Mouse (Mus musculus): ENCODE data around the gene Slc44a4. TPM values are rescaled to one million over a fixed set of nuclear protein-coding genes. Genes with fewer than 3 reads are reported as not detected.
A peak's percentile ranks its signal among the peaks of the same experiment; 100 is the strongest.

Slc44a4 gene
- total RNA-seq (2015; ENCODE audit: low replicate concordance) (not detected in 2 replicates), total RNA-seq (2017; ENCODE audit: low replicate concordance) (not detected in 2 replicates)

DNA sequence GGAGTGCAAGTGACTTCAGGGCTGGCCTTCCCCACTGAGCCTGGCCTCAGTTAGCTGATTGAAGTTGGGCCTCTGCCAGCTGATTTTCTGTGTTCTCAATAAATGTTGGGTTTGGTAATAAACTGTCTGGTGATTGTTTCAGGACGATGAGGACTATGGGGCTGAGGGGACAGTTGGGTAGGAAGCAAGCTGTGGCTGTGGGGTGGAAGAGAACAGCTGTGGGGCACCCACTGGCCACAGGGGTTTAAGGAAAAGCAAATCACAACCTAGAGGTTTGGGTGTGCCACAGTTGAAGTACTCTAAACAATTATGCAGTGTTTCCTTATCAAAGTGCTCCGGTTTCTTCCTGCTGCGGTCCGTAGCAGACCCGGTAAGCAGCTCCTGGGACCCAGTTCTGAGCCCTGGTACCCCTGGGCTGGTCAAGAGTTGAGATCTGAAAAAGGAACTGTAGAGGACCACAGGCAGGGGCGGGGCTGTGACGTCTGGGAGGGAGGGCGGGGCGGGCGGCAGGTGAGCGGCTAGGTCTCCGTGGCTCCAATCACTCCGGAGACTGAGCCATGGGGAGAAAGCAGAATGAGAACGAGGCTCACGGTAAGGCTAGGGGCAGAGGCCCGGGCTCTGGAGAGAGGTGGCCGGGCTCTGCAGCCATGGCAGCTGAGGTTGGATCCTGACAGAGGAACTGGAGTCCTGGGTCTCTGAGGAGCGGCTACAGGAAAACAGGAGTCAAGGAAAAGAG, at the start of gene Slc44a4:
Gene Slc44a4 (plus strand): TSS at position 537 of the 736 bp plus-strand sequence.
- no peak for ATAC-seq (replicated peaks; ENCODE audit: low FRiP score, poor library complexity, severe bottlenecking)

DNA sequence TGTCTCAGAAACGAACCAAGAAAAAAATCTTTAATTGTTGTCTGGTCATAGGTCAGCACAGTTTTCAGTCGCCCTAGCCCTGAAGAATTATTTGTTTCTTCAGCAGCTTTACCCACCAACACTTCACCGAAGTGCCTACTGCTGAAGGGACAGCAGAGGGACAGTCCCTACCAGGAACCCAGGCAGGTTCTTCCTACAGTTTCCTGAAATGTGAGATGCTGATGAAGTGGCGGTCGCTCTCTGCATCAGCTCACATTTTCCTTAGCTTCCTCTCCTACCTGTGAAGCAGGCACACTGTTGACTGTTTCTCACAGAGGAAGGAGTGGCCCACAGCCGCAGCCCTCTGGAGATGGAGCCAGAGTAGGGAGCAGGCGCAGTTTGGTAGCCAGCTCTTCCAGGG, 48.3 kb upstream of the Slc44a4 start:
- no peak for ATAC-seq (replicated peaks; ENCODE audit: low FRiP score, poor library complexity, severe bottlenecking)

DNA sequence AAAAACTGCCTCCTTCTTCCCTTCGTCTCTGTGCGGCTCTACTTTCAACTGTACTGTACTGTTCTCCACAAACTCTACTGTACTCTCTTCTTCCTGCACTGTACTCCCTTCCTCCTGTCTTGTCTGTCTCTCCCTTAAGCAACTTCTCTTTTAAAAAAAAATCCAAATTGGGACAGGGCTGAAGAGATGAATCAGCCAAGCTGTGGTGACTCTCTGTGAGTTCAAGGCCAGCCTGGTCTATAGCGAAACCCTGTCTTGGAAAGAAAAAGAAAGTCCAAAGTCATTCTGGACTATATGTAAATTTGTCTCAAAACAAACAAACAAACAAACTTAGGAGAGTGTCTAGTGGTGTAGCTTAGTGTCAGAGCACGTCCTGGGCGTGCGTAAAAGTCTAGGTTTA, 39.9 kb upstream of the Slc44a4 start:
- ATAC-seq (replicated peaks; ENCODE audit: low FRiP score, poor library complexity, severe bottlenecking): no peak

DNA sequence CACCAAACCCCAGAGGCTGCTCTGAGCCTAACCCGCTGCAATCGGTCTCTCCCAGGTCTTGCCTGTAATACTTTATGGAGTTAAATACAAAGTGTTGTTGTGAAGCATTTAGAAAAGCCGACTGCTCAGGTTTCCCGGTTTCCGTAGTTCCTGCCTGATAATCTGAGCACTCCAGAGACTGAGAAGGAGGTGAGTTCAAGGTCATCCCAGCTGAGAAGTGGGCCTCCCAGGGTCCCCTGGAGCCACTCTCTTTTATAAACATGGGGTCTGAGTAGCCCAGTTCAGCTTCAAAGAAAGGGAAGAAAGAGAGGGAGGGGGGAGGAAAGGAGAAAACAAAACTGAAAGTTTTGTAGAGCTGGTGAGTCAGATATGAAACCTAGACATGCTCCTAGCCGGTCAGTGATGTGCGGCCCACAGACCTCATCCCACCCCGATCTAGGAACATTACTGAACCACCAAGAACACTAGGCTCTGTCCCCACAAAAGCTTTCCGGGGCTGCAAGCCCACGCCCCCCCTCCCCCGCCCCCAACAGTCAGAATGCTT, 34.9 kb upstream of the Slc44a4 start, which contains the start of gene Zbtb12:
Gene Zbtb12 (plus strand): TSS at position 148 of the 544 bp plus-strand sequence.
- ATAC-seq (replicated peaks; ENCODE audit: low FRiP score, poor library complexity, severe bottlenecking): no peak

DNA sequence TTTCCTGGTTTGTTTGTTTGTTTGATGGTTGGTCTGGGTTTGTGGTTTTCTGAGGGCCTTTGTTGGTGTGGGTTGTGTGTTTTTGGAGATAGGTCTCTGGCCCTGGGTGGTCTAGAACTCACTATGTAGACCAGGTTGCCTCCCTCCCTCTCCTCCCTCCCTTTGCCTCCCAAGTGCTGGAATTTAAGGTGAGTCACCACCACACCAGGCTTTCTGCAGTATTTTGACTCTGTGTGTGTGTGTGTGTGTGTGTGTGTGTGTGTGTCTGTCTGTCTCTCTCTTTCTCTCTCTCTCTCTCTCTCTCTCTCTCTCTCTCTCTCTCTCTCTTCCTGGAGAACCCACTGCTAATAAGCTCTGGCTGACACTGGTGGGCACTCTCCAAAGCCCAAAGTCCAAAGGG, 33.1 kb upstream of the Slc44a4 start:
- ATAC-seq (replicated peaks; ENCODE audit: low FRiP score, poor library complexity, severe bottlenecking): no peak

DNA sequence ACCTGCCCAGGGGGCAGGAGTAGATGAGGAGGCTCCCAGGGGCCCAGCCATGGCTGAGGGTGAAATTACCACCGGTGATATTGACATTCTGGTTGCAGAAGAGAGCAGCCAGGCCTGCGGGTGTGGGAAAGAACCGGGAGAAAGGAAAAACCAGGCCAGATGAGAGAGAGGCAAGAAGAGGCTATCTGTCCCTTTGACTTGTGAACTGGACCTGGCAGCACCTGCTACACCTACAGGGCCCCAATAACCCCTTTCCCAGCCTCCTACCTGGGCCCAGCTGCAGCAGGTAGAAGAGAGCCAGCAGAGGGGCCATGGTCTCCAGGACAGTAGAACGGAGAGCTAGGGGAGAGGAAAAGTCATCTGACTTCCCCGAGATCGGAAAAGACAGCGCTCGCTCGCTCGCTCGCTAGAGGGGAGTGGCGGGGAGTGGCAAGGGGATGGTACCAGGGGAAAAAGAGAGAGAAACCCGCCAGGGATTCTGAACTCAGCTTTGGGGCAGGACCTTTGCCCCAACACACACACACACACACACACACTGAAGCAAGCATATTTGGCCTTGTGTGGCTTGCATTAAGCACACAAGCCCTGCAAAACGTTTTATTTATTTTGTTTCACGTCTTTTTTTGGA, 32.5 kb upstream of the Slc44a4 start, which contains the start of gene Gm20547:
Gene Gm20547 (minus strand): TSS at position 360 of the 628 bp plus-strand sequence.
- ATAC-seq (replicated peaks; ENCODE audit: low FRiP score, poor library complexity, severe bottlenecking): no peak

DNA sequence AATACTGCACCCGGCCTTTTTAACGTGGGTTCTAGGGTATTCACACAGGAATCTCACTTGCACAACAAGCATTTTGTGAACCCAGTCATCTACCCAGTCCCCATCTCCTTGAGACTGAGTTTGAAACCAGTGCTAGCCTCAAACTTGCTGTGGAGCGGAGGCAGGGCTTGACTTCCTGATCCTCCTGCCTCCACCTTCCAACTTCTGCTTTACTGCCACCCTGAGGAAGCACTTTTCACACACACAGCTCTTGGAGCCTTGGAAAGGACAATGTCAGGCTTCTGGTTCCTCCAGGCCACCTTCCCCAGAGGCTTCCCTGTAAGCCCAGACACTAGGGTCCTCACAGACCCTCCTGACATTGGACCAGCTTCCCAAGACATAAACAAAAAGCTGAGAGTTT, 30.9 kb upstream of the Slc44a4 start:
- ATAC-seq (replicated peaks; ENCODE audit: low FRiP score, poor library complexity, severe bottlenecking): no peak

DNA sequence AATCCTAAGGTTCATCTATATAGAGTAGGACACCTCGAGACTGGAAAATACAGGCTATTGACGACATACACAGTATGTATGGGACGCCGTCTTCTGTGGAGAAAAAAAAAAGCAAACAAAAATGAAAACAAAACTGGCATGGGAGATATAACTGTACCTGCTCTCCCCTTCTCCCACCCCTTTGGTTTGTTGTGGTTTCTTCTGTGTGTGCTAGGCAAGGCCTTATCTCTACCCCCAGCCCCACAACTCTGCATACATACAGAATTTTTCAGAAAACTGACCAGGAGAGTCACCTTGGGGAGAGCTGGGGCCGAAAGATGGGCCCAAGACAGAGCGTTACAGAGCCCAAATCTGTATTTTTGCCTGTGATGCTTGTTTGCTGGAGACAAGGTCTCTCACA, 29.6 kb upstream of the Slc44a4 start:
- no peak for ATAC-seq (replicated peaks; ENCODE audit: low FRiP score, poor library complexity, severe bottlenecking)

DNA sequence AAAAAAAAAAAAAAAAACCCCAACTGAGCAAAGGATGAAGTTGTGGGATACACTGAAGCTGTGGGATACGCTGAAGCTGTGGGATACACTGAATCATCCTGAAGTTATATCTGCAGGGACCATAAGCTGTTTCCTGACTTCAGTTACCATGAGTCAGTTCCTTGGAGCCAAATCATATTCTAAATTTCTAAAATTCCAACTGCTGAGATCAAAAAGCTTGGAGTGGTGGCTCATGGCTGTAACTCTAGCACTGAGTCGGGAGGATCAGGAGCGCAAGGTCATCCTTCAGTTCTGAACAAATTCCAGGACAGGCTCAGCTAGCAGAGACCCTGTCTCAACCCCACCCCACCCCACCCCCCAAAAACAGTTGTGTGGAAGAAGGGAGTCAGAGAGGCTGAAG, 28.7 kb upstream of the Slc44a4 start:
- ATAC-seq (replicated peaks; ENCODE audit: low FRiP score, poor library complexity, severe bottlenecking): no peak

DNA sequence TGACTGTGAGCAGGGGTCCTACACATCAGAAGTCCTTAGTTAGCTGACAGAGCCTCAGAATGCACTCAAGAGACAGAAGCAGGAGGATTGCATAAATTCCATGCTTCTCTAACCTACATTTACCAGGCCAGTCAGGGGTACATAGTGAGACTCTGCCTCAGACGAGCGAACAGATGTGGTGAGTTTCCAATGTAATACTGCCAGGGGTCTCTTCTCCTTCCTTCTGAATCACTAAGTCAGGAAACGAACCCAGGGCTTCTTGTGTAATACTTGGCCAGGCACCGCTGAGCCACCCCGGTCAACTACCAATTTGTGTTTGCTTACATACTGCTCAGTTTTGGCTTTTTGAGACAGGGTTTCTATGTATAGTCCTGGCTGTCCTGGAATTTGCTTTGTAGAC, 26.3 kb upstream of the Slc44a4 start:
- no peak for ATAC-seq (replicated peaks; ENCODE audit: low FRiP score, poor library complexity, severe bottlenecking)

DNA sequence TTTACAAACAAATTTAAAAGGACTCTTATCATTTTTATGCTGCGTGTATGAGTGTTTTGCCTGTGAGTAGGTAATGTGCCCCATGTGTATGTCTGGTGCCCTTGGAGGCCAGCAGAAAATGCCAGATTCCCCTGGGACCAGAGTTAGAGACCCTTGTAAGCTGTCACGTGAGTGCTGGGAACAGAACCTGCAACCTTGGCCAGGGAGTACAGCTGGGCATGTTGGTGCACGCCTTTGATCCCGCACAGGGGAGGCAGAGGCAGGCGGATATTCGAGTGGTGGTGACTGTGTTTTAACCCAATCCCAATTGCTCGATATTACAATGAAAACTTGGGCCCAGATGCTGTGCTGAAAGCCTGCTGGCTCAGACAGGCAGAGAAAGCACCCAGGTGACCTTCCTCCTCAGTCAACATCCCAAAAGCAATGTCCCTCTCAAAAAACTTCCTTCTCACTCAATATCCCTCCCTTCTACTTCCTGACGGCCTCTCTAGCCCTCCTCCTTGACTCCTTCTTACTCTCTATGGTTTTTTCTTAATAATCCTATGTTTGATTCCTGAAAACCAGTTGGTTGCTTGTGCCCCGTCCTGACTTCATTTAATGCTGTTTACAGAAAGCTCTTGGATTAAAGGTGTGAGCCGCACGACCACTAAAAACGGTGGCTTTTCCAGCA, 24.1 kb upstream of the Slc44a4 start:
- no peak for ATAC-seq (replicated peaks; ENCODE audit: low FRiP score, poor library complexity, severe bottlenecking)

DNA sequence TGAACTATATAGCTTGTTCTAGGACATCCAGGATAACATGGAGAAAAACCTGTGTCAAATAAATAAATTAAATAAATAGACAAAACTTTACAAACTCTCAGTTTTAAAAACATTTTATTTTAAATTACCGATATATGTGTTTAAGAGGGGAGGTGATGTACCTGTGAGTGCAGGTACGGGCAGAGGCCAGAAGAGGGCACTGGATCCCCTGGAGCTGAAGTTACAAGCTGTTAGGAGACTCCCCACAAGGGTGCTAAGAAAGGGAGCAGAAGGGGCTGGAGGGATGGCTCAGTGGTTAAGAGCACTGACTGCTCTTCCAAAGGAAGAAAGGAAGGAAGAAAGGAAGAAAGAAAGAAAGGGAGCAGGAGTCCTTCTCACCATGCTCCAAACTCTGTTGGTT, 22.9 kb upstream of the Slc44a4 start:
- no peak for ATAC-seq (replicated peaks; ENCODE audit: low FRiP score, poor library complexity, severe bottlenecking)

DNA sequence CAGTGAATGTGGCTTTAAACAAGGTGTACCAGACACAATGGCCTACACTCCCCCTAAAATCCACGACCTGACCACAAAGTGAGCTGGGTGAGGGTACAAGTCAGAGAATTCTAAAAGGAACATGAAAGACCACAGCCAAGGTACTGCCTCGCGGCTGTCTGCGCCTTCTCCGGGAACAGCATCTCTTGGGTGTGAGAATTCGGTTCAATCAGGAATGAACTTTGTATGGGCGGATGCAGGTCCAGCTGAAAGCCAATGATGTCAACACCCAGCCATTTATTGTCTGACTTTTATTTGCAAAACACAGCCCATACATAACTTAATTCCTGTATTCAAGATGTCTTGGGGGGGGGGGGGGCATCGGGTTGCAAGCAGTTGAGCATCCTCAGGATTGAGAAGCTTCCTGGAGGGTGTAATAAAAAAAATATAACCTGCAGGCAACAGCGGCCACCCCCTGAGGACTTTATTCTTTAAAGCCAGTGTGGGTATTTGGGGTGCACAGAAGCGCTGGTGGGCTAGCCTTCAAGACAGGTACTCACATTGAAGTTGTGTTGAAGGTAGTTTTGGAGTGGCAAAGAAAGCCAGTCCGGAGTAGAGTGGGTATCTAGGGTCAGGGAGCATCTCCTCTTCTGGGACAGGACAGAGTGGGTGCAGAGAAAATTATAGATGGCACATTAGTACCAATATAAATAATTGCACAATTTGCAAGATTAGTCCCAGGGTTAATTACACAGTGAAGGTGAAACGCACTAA, 21.0 kb upstream of the Slc44a4 start:
- ATAC-seq (replicated peaks; ENCODE audit: low FRiP score, poor library complexity, severe bottlenecking): no peak

DNA sequence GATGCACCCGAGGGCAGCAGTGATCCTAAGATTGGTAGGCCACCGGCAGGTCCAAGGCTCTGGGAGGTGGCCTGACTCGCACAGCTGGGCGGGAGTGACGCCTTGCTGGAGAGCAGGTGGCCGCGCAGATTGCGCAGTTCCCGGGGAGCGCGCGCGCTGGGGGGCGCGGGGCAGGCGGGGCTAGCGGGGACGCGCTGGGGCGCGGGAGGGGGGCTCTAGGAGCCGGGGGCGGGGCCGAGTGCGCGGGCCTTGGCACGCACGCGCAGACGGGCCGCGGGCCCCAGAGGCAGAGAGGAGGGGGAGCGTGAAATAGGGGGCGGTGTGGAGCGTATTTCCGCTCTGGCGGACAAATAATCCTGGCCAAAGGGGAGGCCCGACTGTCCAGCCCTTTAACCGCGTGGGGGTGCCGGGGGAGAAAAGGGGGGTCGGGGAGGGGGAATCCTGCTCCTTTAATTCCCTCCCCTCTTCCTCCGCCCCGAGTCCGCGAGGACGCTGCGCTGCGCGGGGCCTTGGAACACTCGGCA, 20.1 kb upstream of the Slc44a4 start:
- ATAC-seq (replicated peaks; ENCODE audit: low FRiP score, poor library complexity, severe bottlenecking): peak; percentile 63

DNA sequence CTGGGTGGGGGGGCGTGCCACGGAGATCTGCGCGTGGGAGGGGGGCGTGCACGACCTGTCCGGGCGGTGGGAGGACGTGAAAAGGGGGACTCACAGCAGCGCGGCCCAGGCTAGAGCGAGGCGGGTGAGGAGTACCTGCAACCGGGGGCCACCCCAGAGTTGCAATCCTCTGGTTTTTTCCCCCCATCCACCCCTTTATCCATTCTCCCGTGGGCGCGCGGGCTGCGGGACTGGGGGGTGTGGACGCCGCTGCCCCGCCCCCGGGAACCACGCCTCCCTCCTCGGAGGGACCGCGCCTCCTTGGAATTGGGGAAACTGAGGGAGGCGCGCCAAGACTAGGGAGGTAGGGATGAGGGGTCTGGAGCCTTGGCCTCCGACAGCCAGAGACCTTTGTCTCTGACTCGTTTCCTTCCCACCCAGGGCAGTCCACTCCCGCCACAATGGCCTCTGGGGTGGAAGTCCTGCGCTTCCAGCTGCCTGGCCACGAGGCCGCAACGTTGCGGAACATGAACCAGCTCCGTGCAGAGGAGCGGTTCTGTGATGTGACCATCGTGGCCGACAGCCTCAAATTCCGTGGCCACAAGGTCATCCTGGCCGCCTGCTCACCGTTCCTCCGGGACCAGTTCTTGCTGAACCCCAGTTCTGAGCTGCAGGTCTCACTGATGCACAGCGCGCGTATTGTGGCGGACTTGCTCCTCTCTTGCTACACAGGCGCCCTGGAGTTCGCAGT, 19.3 kb upstream of the Slc44a4 start:
- no peak for ATAC-seq (replicated peaks; ENCODE audit: low FRiP score, poor library complexity, severe bottlenecking)

DNA sequence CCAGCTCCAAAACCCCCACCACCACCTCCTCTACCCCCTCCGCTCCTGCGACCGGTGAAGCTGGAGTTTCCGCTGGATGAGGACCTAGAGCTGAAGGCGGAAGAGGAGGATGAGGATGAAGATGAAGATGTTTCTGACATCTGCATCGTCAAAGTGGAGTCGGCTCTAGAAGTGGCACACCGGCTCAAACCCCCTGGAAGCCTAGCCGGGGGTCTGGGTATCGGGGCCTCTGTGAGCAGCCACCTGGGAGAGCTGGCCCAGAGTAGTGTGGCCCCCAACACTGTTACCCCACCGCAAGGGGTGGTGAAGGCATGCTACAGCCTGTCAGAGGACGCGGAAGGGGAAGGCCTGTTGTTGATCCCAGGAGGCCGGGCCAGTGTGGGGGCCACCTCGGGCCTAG, 18.5 kb upstream of the Slc44a4 start:
- no peak for ATAC-seq (replicated peaks; ENCODE audit: low FRiP score, poor library complexity, severe bottlenecking)

DNA sequence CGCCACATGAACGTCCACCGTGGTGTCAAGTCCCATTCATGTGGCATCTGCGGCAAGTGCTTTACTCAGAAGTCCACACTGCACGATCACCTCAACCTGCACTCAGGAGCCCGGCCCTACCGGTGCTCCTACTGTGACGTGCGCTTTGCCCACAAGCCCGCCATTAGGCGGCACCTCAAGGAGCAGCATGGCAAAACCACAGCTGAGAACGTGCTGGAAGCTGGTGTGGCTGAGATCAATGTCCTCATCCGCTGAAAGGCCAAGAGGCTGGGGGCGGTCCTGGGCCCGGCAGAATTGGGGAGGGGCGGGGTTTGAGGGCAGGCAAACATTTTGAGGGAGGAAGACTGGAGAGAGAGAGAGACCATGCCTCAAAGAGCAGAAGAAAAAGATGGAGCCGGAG, 17.9 kb upstream of the Slc44a4 start:
- no peak for ATAC-seq (replicated peaks; ENCODE audit: low FRiP score, poor library complexity, severe bottlenecking)

DNA sequence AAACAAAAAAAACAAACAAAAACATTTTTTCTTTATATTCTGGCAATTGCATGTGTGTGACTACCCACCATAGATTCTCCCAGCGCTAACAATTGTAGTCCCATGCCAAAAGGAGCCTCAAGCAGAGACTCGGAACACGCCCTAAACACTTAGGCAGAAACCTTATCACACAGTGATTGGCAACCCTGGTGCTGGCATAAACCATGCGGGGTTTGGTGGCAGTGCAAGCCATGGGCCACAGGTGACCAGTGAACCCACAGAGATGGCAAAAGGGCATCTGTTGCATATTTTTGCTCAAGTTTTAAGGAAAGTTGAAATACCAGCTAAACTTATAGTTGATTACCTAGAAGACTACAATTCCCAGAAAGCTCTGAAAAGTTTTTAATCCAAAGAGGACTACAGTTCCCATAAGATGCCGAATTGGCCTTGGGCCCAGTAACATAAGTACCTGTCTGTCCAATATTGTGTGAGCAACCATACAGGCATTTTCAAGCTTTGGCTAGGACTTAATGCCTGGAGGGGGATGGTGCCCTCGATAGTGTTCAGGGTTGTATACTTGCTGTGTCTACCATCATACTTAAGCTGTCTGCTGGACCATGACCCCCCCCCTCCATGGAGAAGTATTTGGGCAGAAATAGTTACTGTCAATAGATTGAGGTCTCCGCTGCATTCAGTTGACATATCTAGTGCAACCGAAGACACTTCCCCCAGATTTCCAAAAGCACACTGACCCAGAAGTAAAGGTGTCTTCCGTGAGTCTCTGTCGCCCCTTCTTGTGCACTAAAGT, 16.7 kb upstream of the Slc44a4 start:
- no peak for ATAC-seq (replicated peaks; ENCODE audit: low FRiP score, poor library complexity, severe bottlenecking)
